Mouse (Mus musculus) kidney, adult 2 months (tissue): ENCODE measurements at regions not wholly inside any gene's neighbourhood (a gene's known extent, or its start where the extent isn't known, plus 50 kb on each side); places are given as distances from the start of the nearest gene placed in this dataset.

Source experiments
- DNase-seq: peaks from one replicate; pipeline ENCODE4 v3.0.0; 2021
- H3K27ac ChIP-seq: fragments of 200-500 bp; 2 replicates; pipeline ENCODE4 v1.5.1; 2012; ENCODE audit warnings: low read depth, low read length, control low read depth, inconsistent platforms; ENCODE audit not compliant: insufficient read depth
- H3K27me3 ChIP-seq: fragments of 200-500 bp; replicated peaks from 2 replicates; pipeline ENCODE4 v1.6.1; 2012; ENCODE audit warnings: mild to moderate bottlenecking, moderate library complexity, low read length, inconsistent platforms; ENCODE audit not compliant: control insufficient read depth, insufficient read depth
- H3K36me3 ChIP-seq: fragments of 200-500 bp; 2 replicates; pipeline ENCODE4 v1.6.1; 2012; ENCODE audit warnings: mild to moderate bottlenecking, moderate library complexity, low read length, inconsistent platforms; ENCODE audit not compliant: control insufficient read depth, insufficient read depth
- H3K4me1 ChIP-seq: fragments of 200-500 bp; 2 replicates; pipeline ENCODE4 v1.6.1; 2011; ENCODE audit warnings: low read length; ENCODE audit not compliant: control insufficient read depth, insufficient read depth
- H3K4me3 ChIP-seq: fragments of 200-500 bp; 2 replicates; pipeline ENCODE4 v1.5.1; 2011; ENCODE audit warnings: mild to moderate bottlenecking, low read depth, low read length, control low read depth; ENCODE audit not compliant: insufficient read depth
- CTCF ChIP-seq: fragments of 200-500 bp; conservative IDR thresholded peaks from 2 replicates; pipeline ENCODE4 v1.5.1; 2011; ENCODE audit warnings: low read depth, mild to moderate bottlenecking, control low read depth, low read length, moderate library complexity, mixed read lengths; ENCODE audit not compliant: insufficient read depth, insufficient read length
- POLR2A ChIP-seq: fragments of 200-500 bp; IDR thresholded peaks from one replicate; pipeline ENCODE4 v1.6.1; 2011; ENCODE audit warnings: low read depth, low read length, control low read depth
- WGBS: fragments of 180-500 bp; shearing (Covaris S2); methylation state at CpG from one replicate; pipeline ENCODE4 v1.1.7; 2018; 5-methylcytosine and 5-hydroxymethylcytosine counted together

DNA sequence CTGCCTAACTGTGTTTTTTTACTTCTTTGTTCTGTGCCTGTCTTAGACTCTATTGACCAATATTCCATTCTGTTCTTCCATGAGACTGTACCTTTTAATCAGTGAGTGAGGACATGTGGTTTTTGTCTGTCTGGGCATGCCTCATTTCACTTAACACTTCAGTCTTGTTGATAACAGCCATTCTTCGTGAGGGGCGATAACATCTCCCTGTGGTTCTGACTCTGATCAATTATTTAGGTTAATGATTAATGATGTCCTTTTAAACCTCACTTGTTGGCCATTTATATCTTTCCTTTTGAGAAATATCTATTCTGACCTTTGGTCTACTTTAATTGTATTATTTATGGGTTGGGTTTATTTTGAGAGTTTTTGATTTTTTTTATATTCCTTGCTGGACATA lies 496.0 kb downstream of the Cd109 start:
- Histone ChIP-seq H3K27ac (no peak overlapping the region), H3K36me3 (no peaks in the 10 kb centered on the region), H3K4me1 (no peaks in the 10 kb centered on the region), H3K27me3 (no peaks in the 10 kb centered on the region), H3K4me3 (no peak overlapping the region)
- TF ChIP-seq CTCF, result no peak
- no peak for TF ChIP-seq POLR2A
- WGBS, result 38% methylated on average over 2 of the region's 2 CpGs
- no peak for DNase-seq

DNA sequence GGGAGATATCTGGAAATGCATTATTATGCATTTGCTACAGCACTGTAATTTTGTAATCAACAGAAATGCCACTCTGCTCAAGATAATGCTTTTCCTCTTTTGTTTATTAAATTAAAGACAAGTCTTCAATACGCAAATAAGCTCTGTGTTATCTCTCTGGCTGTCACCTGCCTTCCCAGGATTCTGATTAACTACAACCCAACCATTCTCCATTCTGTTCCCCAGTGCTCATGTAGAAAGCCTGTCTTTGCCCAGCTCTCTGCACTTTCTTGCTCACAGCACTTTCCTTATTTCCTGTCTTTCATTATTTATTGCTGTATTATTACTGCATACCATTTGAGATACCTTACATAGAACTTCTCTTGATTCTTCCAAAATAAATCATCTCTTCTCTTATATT lies 525.6 kb downstream of the Cd109 start:
- Histone ChIP-seq H3K27me3 (no peaks in the 10 kb centered on the region), H3K36me3 (no peaks in the 10 kb centered on the region), H3K27ac (no peak overlapping the region), H3K4me3 (no peak overlapping the region), H3K4me1 (no peaks in the 10 kb centered on the region)
- 56% methylated on average over 1 of the region's 1 CpGs for WGBS
- no peak for TF ChIP-seq POLR2A
- no peak for TF ChIP-seq CTCF
- no peak for DNase-seq

DNA sequence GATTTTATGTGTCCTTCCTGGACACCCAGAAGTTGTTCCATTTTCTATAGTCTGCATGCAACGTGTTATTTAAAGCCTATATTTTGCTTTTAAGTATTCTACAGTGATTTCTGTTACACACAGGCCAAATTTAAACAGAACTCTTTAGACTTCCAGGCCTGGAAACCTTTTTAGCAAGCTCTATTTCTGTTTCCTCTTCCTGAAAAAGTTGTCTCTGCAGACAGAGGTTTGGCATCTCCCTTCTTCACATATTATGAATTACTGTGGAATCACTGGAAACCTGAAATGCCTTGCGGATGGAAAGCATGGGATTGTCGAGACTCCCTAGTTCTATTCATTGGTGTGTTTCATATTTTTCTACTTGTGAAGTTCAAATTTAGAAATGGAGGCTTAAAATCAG lies 530.7 kb downstream of the Cd109 start:
- 74% methylated on average over 3 of the region's 3 CpGs for WGBS
- TF ChIP-seq CTCF (no peak), POLR2A (no peak)
- Histone ChIP-seq H3K27ac (no peak overlapping the region), H3K4me3 (no peak overlapping the region), H3K36me3 (no peaks in the 10 kb centered on the region), H3K27me3 (no peaks in the 10 kb centered on the region), H3K4me1 (no peaks in the 10 kb centered on the region)
- DNase-seq, result no peak

DNA sequence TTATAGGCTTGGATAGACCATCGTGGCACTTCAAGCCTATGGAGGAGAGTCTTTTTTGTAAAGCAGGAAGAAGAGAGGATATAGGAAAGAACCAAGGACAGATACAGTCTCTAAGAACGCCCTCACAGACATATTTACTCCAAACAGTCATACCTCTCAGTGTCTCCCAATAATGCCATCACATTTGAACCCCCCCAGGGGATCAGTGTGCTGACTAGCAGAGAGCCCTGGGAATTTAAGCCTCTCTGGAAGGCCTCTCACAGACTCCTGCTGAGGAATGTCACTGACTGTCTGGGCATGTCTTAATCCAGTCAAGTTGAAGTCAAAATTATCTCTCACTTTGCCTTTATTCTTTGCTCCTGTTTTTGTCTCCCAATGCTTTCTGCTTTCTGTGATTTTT lies 550.2 kb downstream of the Cd109 start:
- no peak for TF ChIP-seq POLR2A
- TF ChIP-seq CTCF, result no peak
- no peak for DNase-seq
- Histone ChIP-seq H3K4me1 (no peaks in the 10 kb centered on the region), H3K4me3 (no peak overlapping the region), H3K36me3 (no peaks in the 10 kb centered on the region), H3K27me3 (no peaks in the 10 kb centered on the region), H3K27ac (no peak overlapping the region)
- 72% methylated on average over 2 of the region's 2 CpGs for WGBS

DNA sequence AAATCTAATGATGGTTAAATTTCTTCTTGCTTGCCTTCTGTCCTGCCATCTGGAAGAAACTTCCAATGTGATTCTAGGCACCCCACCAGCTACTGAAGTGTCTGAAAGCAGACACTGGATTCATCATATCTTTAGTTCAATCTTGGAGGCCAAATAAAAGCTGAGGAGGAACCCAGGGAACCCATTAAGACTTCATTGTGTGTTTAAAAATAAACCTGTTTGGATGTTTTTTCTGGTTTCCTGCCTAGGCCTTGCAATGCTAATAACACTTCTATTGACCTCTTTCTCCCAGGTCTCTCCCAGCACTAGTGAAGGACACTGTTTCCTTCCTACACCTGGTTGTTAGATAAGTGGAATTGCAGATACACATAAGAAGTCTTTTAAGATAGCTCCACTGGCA lies 545.6 kb downstream of the Col12a1 start:
- Histone ChIP-seq H3K36me3 (no peaks in the 10 kb centered on the region), H3K27ac (no peak overlapping the region), H3K27me3 (no peaks in the 10 kb centered on the region), H3K4me1 (no peaks in the 10 kb centered on the region), H3K4me3 (no peak overlapping the region)
- no peak for TF ChIP-seq POLR2A
- no peak for TF ChIP-seq CTCF
- DNase-seq, result no peak

DNA sequence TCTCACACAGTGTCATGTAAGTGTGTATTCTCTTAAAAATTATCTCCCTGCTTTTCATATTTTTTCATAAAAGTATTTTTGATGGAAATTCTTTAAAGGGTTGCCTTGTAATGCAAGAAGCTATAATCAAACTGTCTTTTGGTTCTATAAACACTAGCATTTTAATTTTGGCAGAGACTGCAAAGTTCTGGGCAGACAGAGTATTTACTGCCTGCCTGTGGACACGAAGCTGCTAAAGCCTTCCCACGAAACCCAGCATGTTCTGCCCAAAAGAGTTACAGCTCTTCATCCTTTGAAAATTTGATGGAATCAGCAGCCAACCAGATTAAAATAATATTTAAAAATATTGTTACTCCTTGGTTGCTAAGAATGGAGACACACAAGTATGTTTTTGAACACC lies 538.7 kb downstream of the Col12a1 start:
- H3K27ac ChIP-seq, result no peak overlapping the region
- H3K27me3 ChIP-seq, result no peaks in the 10 kb centered on the region
- WGBS, result 75% methylated on average over 2 of the region's 2 CpGs
- H3K4me1 ChIP-seq, result no peaks in the 10 kb centered on the region
- TF ChIP-seq CTCF, result no peak
- TF ChIP-seq POLR2A, result no peak
- no peaks in the 10 kb centered on the region for H3K36me3 ChIP-seq
- no peak for DNase-seq
- no peak overlapping the region for H3K4me3 ChIP-seq

DNA sequence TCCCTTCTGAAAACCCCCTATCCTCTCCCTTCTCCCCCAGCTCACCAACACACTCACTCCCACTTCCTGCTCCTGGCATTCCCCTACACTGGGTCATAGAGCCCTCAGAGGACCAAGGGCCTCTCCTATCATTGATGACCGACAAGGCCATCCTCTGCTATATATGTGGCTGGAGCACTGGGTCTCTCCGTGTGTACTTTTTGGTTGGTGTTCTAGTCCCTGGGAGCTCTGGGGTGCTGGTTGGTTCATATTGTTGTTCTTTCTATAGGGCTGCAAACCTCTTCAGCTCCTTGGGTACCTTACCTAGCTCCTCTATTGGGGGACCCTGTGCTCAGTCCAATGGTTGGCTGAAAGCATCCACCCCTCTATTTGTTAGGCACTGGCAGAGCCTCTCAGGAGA lies 523.2 kb downstream of the Col12a1 start:
- no peaks in the 10 kb centered on the region for H3K27me3 ChIP-seq
- H3K36me3 ChIP-seq, result no peaks in the 10 kb centered on the region
- H3K4me3 ChIP-seq, result no peak overlapping the region
- H3K27ac ChIP-seq, result no peak overlapping the region
- H3K4me1 ChIP-seq, result no peaks in the 10 kb centered on the region
- no peak for TF ChIP-seq CTCF
- no peak for TF ChIP-seq POLR2A
- 90% methylated on average over 2 of the region's 2 CpGs for WGBS
- DNase-seq, result no peak

DNA sequence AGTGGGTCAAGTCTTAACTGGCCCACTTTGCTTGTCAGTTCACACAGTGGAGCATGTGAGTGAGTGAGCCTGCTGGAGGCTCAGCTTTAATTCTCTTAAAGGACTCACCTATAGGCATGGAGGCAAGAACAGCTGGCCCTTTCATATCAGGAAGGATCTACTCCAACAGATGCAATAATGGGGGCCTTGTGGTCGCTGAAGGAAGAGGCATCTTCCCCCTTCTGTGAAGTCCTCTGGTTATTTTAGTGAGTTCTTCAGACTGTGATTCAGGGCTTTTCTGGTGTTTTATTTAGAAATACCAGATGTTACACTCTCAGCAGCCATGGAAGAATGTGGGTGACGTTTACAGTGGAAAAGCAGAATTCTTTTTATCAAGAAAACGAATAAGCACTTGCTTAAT lies 516.9 kb downstream of the Col12a1 start:
- Histone ChIP-seq H3K27me3 (no peaks in the 10 kb centered on the region), H3K4me1 (no peaks in the 10 kb centered on the region), H3K36me3 (no peaks in the 10 kb centered on the region), H3K4me3 (no peak overlapping the region), H3K27ac (no peak overlapping the region)
- DNase-seq, result no peak
- 66% methylated on average over 3 of the region's 3 CpGs for WGBS
- TF ChIP-seq CTCF (no peak), POLR2A (no peak)
